Mouse (Mus musculus): ENCODE data around the gene Coro1b. TPM values are rescaled to one million over a fixed set of nuclear protein-coding genes. Genes with fewer than 3 reads are reported as not detected.
A peak's percentile ranks its signal among the peaks of the same experiment; 100 is the strongest.

Gene Coro1b
- polyA plus RNA-seq, 1 experiment from 2014 or later: 134 TPM

DNA sequence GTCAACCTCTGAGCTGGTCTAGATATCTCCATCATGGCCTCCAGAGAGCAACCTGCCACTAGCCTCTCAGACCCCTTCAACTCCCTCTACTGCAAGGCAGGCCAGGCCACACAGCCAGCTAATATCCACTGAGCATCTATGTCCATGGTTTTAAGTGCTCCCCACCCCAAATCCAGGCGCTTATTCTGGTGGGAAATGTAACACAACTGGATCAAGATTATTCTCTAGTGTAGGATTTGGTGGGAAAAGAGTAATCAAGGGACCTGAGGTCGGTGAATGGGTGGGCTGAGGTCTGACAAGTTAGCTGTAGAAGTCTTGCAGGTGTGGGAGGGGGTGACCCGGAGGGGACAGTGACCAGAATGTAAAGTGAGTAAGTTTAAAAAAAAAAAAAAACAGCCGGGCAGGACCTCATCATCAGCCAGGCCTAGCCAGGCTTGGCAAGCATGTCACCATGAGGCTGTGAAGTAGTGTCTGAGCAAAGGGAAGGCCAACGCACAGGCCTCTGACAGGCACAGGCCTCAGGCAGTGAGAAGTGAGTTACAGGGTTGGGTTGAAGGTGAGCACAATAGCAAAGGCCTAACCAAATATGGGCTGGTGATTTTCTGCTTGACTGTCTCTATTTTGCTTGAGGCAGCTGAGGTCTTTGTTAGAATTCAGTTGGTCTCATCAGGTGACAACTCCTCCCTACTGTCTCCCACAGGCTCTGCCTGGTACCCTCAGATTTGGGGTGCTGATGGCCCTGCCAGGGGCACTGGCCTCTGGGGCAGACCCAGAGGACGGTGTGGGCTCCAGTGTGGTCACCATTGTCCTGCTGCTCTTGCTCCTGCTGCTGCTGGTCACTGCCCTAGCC lies 7.0 kb downstream of the Coro1b start:
- Histone ChIP-seq H3K4me1 (ENCODE audit: control insufficient read depth, insufficient read depth, low read length) (0 out of 2 replicates have a peak, but pooled peaks cover 4% of the 10 kb centered on the region), H3K27ac (ENCODE audit: low read length) (no peak overlapping the region; the same call in 1 of the 2 replicates), H3K9ac (ENCODE audit: low read length) (peak overlapping the region; percentile 41; the same call in 1 of the 2 replicates), H3K36me3 (ENCODE audit: control insufficient read depth, insufficient read depth) (peaks cover 30% of the 10 kb centered on the region), H3K9me3 (replicated peaks; ENCODE audit: control insufficient read depth, low read length) (no peaks in the 10 kb centered on the region), H3K4me3 (ENCODE audit: low read length) (peak overlapping the region; percentile 32), H3K4me2 (ENCODE audit: low read depth, low read length) (peak overlapping the region; percentile 7), H3K27me3 (ENCODE audit: control insufficient read depth, insufficient read depth, low read length) (no peaks in the 10 kb centered on the region)
- ATAC-seq (replicated peaks; ENCODE audit: extremely low read depth, insufficient read depth, low FRiP score): no peak
- WGBS: 73% methylated on average over 6 of the region's 6 CpGs

DNA sequence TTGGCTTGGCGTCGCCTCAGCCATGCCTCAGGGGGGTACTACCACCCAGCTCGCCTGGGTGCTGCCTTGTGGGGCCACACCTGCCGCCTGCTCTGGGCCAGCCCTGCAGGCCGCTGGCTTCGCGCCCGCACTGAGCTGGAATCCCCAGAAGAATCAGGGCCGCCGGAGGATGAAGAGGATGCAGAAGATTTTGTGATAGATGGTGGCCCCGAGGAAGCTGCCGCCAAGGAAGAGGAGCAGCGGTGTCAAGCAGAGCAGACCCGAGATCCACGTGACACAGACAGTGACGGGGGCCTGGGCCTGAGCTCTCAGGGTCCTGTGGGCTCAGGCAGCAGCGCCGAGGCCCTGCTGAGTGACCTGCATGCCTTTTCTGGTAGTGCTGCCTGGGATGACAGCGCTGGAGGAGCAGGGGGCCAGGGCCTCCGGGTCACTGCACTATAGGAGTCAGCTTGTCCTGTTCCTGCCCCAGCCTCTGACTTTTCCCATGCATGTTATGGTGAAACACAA lies 7.7 kb downstream of the Coro1b start:
- ATAC-seq (replicated peaks; ENCODE audit: extremely low read depth, insufficient read depth, low FRiP score): no peak
- Histone ChIP-seq H3K4me1 (ENCODE audit: control insufficient read depth, insufficient read depth, low read length) (0 out of 2 replicates have a peak, but pooled peaks cover 4% of the 10 kb centered on the region), H3K9me3 (replicated peaks; ENCODE audit: control insufficient read depth, low read length) (no peaks in the 10 kb centered on the region), H3K4me3 (ENCODE audit: low read length) (peak overlapping the region; percentile 32), H3K36me3 (ENCODE audit: control insufficient read depth, insufficient read depth) (peaks cover 28% of the 10 kb centered on the region), H3K9ac (ENCODE audit: low read length) (peak overlapping the region; percentile 41; the same call in 1 of the 2 replicates), H3K4me2 (ENCODE audit: low read depth, low read length) (peak overlapping the region; percentile 7), H3K27ac (ENCODE audit: low read length) (no peak overlapping the region; the same call in 1 of the 2 replicates), H3K27me3 (ENCODE audit: control insufficient read depth, insufficient read depth, low read length) (no peaks in the 10 kb centered on the region)
- 67% methylated on average over 20 of the region's 20 CpGs for WGBS

- Histone ChIP-seq H3K9me3 (replicated peaks; ENCODE audit: control insufficient read depth, low read length) (no peaks in the 10 kb centered on the region), H3K9ac (ENCODE audit: low read length) (no peak overlapping the region), H3K4me3 (ENCODE audit: low read length) (no peak overlapping the region), H3K4me1 (ENCODE audit: control insufficient read depth, insufficient read depth, low read length) (0 out of 2 replicates have a peak, but pooled peaks cover 2% of the 10 kb centered on the region), H3K27me3 (ENCODE audit: control insufficient read depth, insufficient read depth, low read length) (no peaks in the 10 kb centered on the region), H3K36me3 (ENCODE audit: control insufficient read depth, insufficient read depth) (peaks cover 30% of the 10 kb centered on the region), H3K27ac (ENCODE audit: low read length) (no peak overlapping the region), H3K4me2 (ENCODE audit: low read depth, low read length) (no peak overlapping the region)
- 89% methylated on average over 12 of the region's 12 CpGs for WGBS
- no peak for ATAC-seq (replicated peaks; ENCODE audit: extremely low read depth, insufficient read depth, low FRiP score)
Measured at GRCm38 (mm10) chr19:4156771-4157170, 8.4 kb downstream of the Coro1b start.

DNA sequence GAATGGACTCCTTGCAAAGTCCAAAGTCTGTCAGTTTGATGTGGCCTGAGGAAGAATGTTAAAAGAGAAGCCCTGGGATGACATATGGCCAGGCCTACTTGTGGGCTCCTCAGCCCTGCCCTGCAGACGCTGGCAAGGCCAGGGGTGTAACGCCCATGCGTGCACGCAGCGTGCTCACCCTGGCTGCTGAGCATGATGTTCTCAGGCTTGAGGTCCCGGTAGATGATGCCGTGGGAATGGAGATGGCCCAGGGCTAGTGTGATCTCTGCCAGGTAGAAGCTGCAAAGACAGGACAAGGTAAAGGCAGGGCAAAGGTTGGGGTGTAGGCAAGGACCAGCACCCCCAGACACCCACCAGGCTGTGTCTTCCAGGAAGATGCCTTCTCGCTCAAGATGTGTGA lies 10.6 kb downstream of the Coro1b start:
- Histone ChIP-seq H3K9ac (ENCODE audit: low read length) (no peak overlapping the region), H3K27ac (ENCODE audit: low read length) (no peak overlapping the region), H3K36me3 (ENCODE audit: control insufficient read depth, insufficient read depth) (peaks cover 26% of the 10 kb centered on the region), H3K4me1 (ENCODE audit: control insufficient read depth, insufficient read depth, low read length) (peaks cover 10% of the 10 kb centered on the region), H3K9me3 (replicated peaks; ENCODE audit: control insufficient read depth, low read length) (no peaks in the 10 kb centered on the region), H3K4me3 (ENCODE audit: low read length) (no peak overlapping the region), H3K4me2 (ENCODE audit: low read depth, low read length) (no peak overlapping the region), H3K27me3 (ENCODE audit: control insufficient read depth, insufficient read depth, low read length) (no peaks in the 10 kb centered on the region)
- no peak for ATAC-seq (replicated peaks; ENCODE audit: extremely low read depth, insufficient read depth, low FRiP score)
- 94% methylated on average over 8 of the region's 8 CpGs for WGBS

GRCm38 (mm10) chr19:4162646-4163542 lies 14.5 kb downstream of the Coro1b start, which contains the start of gene Rps6kb2:
Rps6kb2 (minus strand) TSS chr19:4163354.
- Histone ChIP-seq H3K27me3 (ENCODE audit: control insufficient read depth, insufficient read depth, low read length) (no peaks in the 10 kb centered on the region), H3K9me3 (replicated peaks; ENCODE audit: control insufficient read depth, low read length) (no peaks in the 10 kb centered on the region), H3K9ac (ENCODE audit: low read length) (peak within 1 kb of the TSS; percentile 84), H3K27ac (ENCODE audit: low read length) (peak within 1 kb of the TSS; percentile 44), H3K4me1 (ENCODE audit: control insufficient read depth, insufficient read depth, low read length) (peaks cover 24% of the 10 kb centered on the region), H3K4me2 (ENCODE audit: low read depth, low read length) (peak within 1 kb of the TSS; percentile 98), H3K4me3 (ENCODE audit: low read length) (peak within 1 kb of the TSS; percentile 75), H3K36me3 (ENCODE audit: control insufficient read depth, insufficient read depth) (peaks cover 18% of the 10 kb centered on the region)
- WGBS: 7% methylated on average over 42 of the region's 42 CpGs
- peak; percentile 78 for ATAC-seq (replicated peaks; ENCODE audit: extremely low read depth, insufficient read depth, low FRiP score)

- Histone ChIP-seq H3K9me3 (replicated peaks; ENCODE audit: control insufficient read depth, low read length) (no peaks in the 10 kb centered on the region), H3K27me3 (ENCODE audit: control insufficient read depth, insufficient read depth, low read length) (no peaks in the 10 kb centered on the region), H3K4me1 (ENCODE audit: control insufficient read depth, insufficient read depth, low read length) (peaks cover 24% of the 10 kb centered on the region), H3K4me3 (ENCODE audit: low read length) (peak overlapping the region; percentile 75), H3K9ac (ENCODE audit: low read length) (peak overlapping the region; percentile 84), H3K36me3 (ENCODE audit: control insufficient read depth, insufficient read depth) (peaks cover 18% of the 10 kb centered on the region), H3K4me2 (ENCODE audit: low read depth, low read length) (peak overlapping the region; percentile 98), H3K27ac (ENCODE audit: low read length) (peak overlapping the region; percentile 44)
- WGBS: 29% methylated on average over 4 of the region's 4 CpGs
- ATAC-seq (replicated peaks; ENCODE audit: extremely low read depth, insufficient read depth, low FRiP score): no peak
Measured at GRCm38 (mm10) chr19:4163543-4163887, 15.1 kb downstream of the Coro1b start.

DNA sequence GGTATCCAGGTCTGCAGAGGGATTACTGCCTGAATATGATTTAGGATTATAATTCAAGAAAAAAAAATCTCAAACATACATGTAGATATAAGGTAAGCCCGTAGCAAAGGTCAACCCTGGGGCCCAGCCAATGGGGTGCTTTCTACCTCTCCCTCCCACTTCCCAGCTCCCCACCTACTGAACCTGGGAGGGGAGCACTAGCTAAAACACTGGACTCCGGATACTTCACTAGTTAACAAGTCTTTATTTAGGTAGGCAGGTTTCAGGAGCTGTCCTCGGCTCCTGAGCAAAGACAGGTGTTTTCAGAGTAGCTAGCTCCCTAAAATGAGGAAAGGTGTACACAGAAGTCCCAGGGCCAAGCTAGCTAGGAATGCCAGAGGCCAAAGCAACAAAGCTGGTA lies 15.7 kb downstream of the Coro1b start:
- Histone ChIP-seq H3K27ac (ENCODE audit: low read length) (no peak overlapping the region), H3K27me3 (ENCODE audit: control insufficient read depth, insufficient read depth, low read length) (no peaks in the 10 kb centered on the region), H3K9me3 (replicated peaks; ENCODE audit: control insufficient read depth, low read length) (no peaks in the 10 kb centered on the region), H3K4me3 (ENCODE audit: low read length) (no peak overlapping the region), H3K36me3 (ENCODE audit: control insufficient read depth, insufficient read depth) (peaks cover 16% of the 10 kb centered on the region), H3K4me1 (ENCODE audit: control insufficient read depth, insufficient read depth, low read length) (peaks cover 24% of the 10 kb centered on the region), H3K4me2 (ENCODE audit: low read depth, low read length) (no peak overlapping the region), H3K9ac (ENCODE audit: low read length) (no peak overlapping the region)
- 76% methylated on average over 3 of the region's 3 CpGs for WGBS
- ATAC-seq (replicated peaks; ENCODE audit: extremely low read depth, insufficient read depth, low FRiP score): no peak

DNA sequence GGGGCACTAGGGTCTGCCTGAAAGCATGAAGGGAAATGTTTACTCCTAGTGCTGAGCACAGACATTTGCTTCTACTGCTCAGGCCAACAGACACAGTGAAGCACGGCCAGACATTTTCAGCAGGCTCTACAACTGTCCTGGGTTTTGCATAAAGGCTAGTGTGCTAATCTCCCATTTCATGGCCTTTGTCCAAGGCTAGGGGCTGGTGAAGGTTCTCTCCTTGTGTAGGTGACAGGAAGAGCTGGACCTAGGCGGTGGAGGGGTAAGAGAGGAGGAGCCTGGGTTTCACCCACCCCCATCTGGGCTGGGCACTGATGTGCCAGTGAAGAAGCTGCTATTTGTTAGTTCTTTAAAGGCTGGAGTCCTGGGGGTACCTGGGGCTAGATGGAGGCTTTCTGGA lies 16.3 kb downstream of the Coro1b start:
- ATAC-seq (replicated peaks; ENCODE audit: extremely low read depth, insufficient read depth, low FRiP score): no peak
- Histone ChIP-seq H3K4me3 (ENCODE audit: low read length) (no peak overlapping the region), H3K4me1 (ENCODE audit: control insufficient read depth, insufficient read depth, low read length) (peaks cover 25% of the 10 kb centered on the region), H3K9ac (ENCODE audit: low read length) (no peak overlapping the region), H3K27me3 (ENCODE audit: control insufficient read depth, insufficient read depth, low read length) (no peaks in the 10 kb centered on the region), H3K9me3 (replicated peaks; ENCODE audit: control insufficient read depth, low read length) (no peaks in the 10 kb centered on the region), H3K27ac (ENCODE audit: low read length) (no peak overlapping the region), H3K4me2 (ENCODE audit: low read depth, low read length) (no peak overlapping the region), H3K36me3 (ENCODE audit: control insufficient read depth, insufficient read depth) (peaks cover 10% of the 10 kb centered on the region)
- WGBS: 69% methylated on average over 2 of the region's 2 CpGs

Data from heart, embryonic 16.5 days (tissue).